Mouse (Mus musculus): ENCODE results near the gene Gm45844. TPM values are rescaled to one million over a fixed set of nuclear protein-coding genes. Genes with fewer than 3 reads are reported as not detected.

The Gm45844 gene
- polyA plus RNA-seq (2017; shearing (Covaris generic)) = 1.8 TPM

DNA sequence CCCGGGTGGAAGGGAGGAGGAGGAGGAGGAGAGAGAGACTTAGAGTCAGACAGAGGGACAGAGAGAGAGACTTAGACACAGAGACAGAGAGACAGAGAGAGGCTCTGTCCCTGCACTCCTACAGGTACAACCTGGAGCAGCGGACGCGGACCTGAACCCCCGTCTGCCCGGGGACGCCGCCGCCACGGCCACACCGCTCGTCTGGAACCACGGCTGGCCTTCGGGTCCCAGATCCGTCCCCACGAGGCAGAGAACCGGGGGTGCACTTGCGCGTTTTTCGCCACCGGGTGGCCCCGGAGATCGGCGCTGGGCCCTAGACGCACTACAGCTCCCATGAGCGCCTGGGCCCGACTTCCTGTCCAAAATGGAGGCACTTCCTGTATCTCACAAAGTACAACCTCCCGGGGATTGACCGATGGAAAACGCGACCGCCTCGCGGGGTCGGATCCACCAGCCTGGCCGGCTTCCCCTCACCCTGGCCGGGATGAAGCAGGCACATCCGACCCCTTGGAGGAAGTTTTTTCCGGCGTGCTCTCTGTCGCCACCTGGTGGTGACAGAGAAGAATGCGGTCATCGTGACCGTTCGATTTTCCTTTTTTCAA is at the start of gene Gm45844:
Gene Gm45844, minus strand, starts transcription at position 324 of the 602 bp plus-strand sequence.

DNA sequence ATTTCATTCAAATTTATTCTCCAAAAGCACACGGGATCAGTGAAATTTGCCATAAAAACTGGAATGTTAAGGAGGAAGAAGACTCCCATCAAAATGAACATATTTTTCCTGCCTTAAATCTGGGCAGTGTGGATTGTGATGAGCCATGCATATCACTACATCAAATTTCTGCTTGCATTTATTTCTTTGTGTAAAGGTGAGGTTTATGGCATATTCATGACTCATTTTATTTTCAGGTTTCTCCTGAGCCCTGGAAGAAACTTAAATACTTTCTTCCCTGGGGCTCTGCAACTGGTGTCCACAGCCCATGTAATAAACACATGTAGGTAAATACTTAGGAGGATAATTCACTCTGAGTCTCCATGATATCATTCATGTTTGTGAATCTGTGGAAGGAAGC is 30.9 kb downstream of the Gm45844 start, which contains the start of gene Vmn2r29:
Gene Vmn2r29, minus strand, starts transcription at position 101 of the 400 bp plus-strand sequence.

DNA sequence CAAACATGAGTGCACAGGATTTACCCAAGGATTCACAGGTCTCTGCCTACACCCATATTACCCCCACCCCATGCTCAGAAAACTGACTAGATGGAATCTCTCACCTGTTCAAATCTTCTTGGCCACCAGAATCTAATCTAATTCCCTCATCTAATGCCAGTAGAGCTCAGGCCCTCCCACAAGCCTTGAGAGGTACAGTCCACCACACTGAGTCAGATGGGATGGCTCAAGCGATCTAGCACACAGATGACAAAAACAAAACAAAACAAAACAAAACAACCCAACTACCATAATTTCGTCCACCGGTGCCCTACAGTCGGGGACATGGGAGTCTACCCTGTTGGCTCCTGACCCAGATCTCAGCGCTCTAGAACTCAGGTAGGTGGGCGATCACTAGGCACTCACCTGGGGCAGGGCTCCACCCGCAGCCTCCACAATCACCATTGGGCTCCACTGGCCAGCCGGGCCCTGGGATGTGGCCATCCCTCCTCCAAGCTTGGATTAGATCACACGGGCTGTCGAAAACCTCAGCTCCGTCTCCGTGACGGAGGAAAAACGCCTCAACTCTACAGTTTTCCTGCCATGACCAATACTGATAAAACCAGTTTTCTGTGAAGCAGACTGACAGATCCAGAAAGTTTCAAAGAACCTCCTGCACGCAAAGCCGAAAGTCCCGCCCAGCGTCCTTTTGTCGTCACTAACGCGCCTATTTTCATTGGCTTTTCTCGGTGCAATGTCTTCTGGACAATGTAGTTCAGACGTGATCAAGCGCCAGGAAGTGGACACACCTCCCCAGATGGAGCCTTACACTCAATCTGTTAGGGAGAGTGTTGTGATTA is 68.6 kb downstream of the Gm45844 start, which contains the start of gene Zfp772:
Gene Zfp772, minus strand, starts transcription at position 686 of the 839 bp plus-strand sequence.

DNA sequence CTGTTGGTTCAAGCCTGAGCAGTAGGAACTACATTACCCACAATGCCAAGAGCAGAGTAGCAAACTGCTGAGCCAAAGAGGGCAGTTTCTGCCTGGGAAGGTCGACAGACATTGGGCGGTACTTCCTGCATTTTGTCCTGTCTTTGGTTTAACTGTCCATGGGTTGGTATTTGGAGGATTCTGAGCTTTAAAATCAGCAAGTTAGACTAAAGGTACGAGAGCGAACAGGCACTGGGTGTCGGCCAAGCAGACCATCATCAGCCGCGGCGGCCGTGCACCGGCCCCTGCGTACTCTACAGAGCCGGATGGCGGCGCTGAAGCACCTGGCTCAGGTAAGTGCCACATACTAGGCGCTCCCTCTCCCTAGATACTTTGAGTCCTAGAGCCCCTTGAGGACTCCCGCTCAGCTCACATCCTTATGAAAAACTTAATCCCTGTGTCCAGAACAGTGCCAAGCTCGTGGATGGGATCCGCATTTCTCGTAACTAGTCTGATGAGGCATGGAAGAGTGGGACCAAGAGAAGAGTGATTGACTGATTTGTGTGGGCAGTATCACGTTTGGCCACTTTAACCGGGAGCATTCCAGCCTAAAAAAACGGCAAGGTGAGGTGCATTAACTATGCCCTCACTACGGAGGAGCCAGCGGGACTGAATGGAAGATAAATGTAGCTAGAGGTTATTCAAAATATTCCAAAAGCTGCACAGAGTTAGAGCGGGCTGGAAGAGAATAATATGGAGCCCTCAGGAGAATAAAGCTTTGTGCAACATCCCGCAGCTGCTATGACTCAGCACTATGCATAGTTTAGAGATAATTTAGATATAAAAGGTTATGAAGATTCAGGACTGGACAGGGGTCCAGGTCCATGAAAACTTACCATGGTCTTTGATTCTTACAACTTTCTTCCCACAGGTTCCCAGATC is 106.6 kb downstream of the Gm45844 start, which contains the start of gene Zfp418:
Gene Zfp418, plus strand, starts transcription at position 104 of the 921 bp plus-strand sequence.

Other genes with a start within 250 kb of the Gm45844 start
- gene Zfp954, start 156.8 kb downstream of the Gm45844 start, polyA plus RNA-seq (2017; shearing (Covaris generic)) = 45.0 TPM
- 15.4 TPM for gene Zfp773, start 141.5 kb downstream of the Gm45844 start, polyA plus RNA-seq (2017; shearing (Covaris generic))
- gene Zfp418, start 107.0 kb downstream of the Gm45844 start, polyA plus RNA-seq (2017; shearing (Covaris generic)) = 5.6 TPM
- gene Zfp772, start 68.3 kb downstream of the Gm45844 start, polyA plus RNA-seq (2017; shearing (Covaris generic)) = 5.2 TPM
- gene Vmn2r29, start 31.0 kb downstream of the Gm45844 start, polyA plus RNA-seq (2017; shearing (Covaris generic)) = 1.1 TPM
- 89.9 TPM for gene Clcn4, start 22.6 kb upstream of the Gm45844 start, polyA plus RNA-seq (2017; shearing (Covaris generic))
- not detected for gene Vmn2r30, start 59.3 kb upstream of the Gm45844 start, polyA plus RNA-seq (2017; shearing (Covaris generic))
- not detected for gene Gm45783, start 96.3 kb upstream of the Gm45844 start, polyA plus RNA-seq (2017; shearing (Covaris generic))
- gene Vmn2r31, start 121.4 kb upstream of the Gm45844 start, polyA plus RNA-seq (2017; shearing (Covaris generic)) = 0.06 TPM
- gene Vmn2r32, start 201.7 kb upstream of the Gm45844 start, polyA plus RNA-seq (2017; shearing (Covaris generic)) = not detected